Mouse (Mus musculus): ENCODE measurements at regions not wholly inside any gene's neighbourhood (a gene's known extent, or its start where the extent isn't known, plus 50 kb on each side); places are given as distances from the start of the nearest gene placed in this dataset.

DNA sequence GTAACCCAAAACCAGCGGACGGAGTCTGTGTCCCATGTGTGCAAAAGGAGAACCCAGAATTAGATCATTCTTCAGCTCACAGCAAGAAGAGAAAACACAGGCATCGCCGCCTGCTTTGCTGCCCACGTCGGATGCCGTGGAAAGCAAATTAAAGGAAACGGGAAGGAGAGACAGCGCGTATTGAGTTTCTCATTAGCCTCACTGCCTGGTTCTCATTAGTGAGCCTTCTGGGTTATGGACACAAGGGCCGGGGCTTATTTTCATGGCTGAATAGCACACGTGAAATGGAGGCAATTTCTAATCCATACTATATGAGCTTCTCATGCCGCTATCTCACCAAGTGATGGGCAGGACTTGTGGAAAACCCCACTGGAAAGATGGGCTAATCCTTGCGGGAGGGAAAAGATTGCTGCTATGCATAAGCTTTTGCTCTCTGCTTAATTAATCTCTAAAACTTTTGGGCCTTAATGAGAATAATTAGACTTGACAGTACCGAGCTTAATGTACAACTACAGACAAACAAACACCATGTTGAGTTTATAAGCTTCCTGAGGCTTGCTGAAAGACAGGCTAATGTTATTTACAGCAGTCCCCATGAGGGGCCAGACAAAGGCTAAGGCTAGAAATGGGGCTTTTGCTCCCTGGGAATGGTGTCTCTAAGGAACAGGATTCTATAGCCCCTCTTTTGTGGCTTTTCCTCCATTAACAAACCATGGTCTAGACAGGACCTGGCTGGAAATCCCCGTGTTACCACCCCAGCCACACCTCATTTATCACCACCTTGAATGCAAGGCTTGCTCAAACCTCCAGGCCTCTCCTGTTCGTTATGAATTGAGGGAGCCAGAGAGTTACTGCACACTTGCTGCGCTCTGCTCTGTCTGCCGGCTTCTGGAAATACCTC, 145.8 kb downstream of the Cd83 start:
- TF ChIP-seq POLR2A (IDR thresholded peaks at IDR 0.05; ENCODE audit: borderline replicate concordance, extremely low read depth, insufficient read depth, insufficient read length, poor library complexity, severe bottlenecking) (no peak), CTCF (IDR thresholded peaks at IDR 0.05; ENCODE audit: borderline replicate concordance, extremely low read depth, insufficient read depth, insufficient read length) (no peak)

Measured in brain, embryonic 14.5 days (tissue).